Mouse (Mus musculus) lung, adult 2 months (tissue): ENCODE data around the gene Rbfox3.

ENCODE experiments used
- CTCF ChIP-seq: fragments of 200-500 bp; IDR thresholded peaks from 2 replicates; pipeline ENCODE4 v1.5.1; 2011; ENCODE audit warnings: mild to moderate bottlenecking, low read length, control low read depth; ENCODE audit not compliant: insufficient read depth
- POLR2A ChIP-seq: fragments of 200-500 bp; IDR thresholded peaks from 2 replicates; pipeline ENCODE4 v1.6.1; 2011; ENCODE audit warnings: low read depth, mild to moderate bottlenecking, control low read depth, low read length, borderline replicate concordance; ENCODE audit errors: extremely low read depth

- TF ChIP-seq CTCF (no peak), POLR2A (no peak)
These were observed 25.8 kb downstream of the Rbfox3 start for GRCm38 (mm10) chr11:118885604-118886003.
